Mouse (Mus musculus): ENCODE measurements around the gene Fam219a.

DNA sequence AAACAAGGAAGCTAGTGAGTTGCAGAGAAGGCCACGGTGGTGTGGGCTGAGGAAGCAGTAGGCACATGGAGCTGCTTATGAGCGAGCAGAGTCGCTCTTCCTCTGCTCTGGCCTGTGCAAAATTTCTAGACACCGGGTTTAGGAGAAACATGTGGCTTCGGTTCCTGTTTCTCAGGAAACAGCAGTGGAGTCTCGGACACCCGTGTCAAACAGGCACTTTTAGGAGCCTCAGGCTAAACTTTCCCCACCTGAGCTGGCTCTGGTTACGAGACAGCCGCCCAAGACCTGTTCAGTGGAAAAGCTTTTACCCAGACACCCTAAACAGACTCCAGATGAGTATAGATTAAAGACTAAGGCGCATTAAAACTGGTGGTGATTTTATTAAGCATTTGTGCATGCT lies 100.1 kb downstream of the Fam219a start:
- TF ChIP-seq CTCF (IDR thresholded peaks at IDR 0.05; ENCODE audit: extremely low read depth, insufficient read length, insufficient replicate concordance, low read depth, low read length) (no peak), POLR2A (IDR thresholded peaks at IDR 0.05; ENCODE audit: low read depth, low read length) (no peak)
